Mouse (Mus musculus) testis, adult 2 months (tissue): ENCODE data around the gene Rab11fip3.

Experiments
- CTCF ChIP-seq: fragments of 200-500 bp; IDR thresholded peaks from 2 replicates; pipeline ENCODE4 v1.5.1; 2012; ENCODE audit warnings: low read depth, mild to moderate bottlenecking, inconsistent platforms, low read length, moderate library complexity; ENCODE audit not compliant: control insufficient read depth, insufficient read depth, insufficient replicate concordance
- POLR2A ChIP-seq: fragments of 200-500 bp; IDR thresholded peaks from 2 replicates; pipeline ENCODE4 v1.6.1; 2012; ENCODE audit warnings: low read depth, mild to moderate bottlenecking, inconsistent platforms, low read length, moderate library complexity; ENCODE audit not compliant: control insufficient read depth

DNA sequence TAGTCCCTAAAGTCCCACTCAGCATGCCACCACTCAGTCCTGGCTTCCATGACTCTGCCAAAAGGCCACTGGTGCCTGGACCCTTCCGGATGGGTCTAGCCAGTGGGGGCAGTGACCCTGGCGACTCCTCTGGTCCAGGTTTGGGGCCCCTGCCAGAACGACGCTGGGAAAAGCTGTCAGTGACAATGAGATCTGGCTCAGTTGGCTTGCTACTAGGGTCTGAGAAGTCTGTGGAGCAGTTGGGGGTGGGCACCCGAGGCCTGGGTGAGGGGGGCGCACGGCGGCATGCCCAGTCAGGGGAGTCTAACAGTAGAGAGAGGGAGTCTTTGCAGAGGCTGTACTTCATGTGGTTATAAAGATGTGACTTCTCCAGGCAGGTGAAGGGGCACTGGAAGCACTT, 121.3 kb downstream of the Rab11fip3 start:
- TF ChIP-seq CTCF (no peak), POLR2A (no peak)
